Mouse (Mus musculus) heart, postnatal 0 days (tissue): ENCODE data around the gene Trex1. TPM values are rescaled to one million over a fixed set of nuclear protein-coding genes. Genes with fewer than 3 reads are reported as not detected.

Source experiments
- ATAC-seq: fragments of 200-750 bp; cut with Nextera tagmentation; 2 replicates; pipeline ENCODE4 v1.8.0; 2017; ENCODE audit warnings: low read depth, moderate number of reproducible peaks, moderate library complexity; ENCODE audit not compliant: insufficient read depth
- DNase-seq: peaks from one replicate; pipeline ENCODE4 v3.0.0-alpha.2; 2016; ENCODE audit warnings: low spot score
- H3K27ac ChIP-seq: fragments of 300-500 bp; sonication (generic); 2 replicates; pipeline ENCODE4 v1.5.1; 2014; ENCODE audit warnings: low read depth, mild to moderate bottlenecking
- H3K27me3 ChIP-seq: fragments of 300-500 bp; sonication (generic); 2 replicates; pipeline ENCODE4 v1.6.1; 2014; ENCODE audit warnings: low read length, mixed read lengths; ENCODE audit not compliant: control insufficient read depth, insufficient read depth
- H3K36me3 ChIP-seq: fragments of 300-500 bp; sonication (generic); replicated peaks from 2 replicates; pipeline ENCODE4 v1.6.1; 2014; ENCODE audit warnings: low read length, mixed read lengths; ENCODE audit not compliant: control insufficient read depth, insufficient read depth
- H3K4me1 ChIP-seq: fragments of 300-500 bp; sonication (generic); 2 replicates; pipeline ENCODE4 v1.6.1; 2014; ENCODE audit warnings: antibody characterized with exemption; ENCODE audit not compliant: control insufficient read depth, insufficient read depth
- H3K4me2 ChIP-seq: fragments of 300-500 bp; sonication (generic); 2 replicates; pipeline ENCODE4 v1.6.1; 2014; ENCODE audit warnings: low read depth, mild to moderate bottlenecking, low read length, moderate library complexity
- H3K4me3 ChIP-seq: fragments of 300-500 bp; sonication (generic); 2 replicates; pipeline ENCODE4 v1.5.1; 2014; ENCODE audit warnings: low read depth, low read length
- H3K9ac ChIP-seq: fragments of 300-500 bp; sonication (generic); replicated peaks from 2 replicates; pipeline ENCODE4 v1.6.1; 2014; ENCODE audit warnings: low read depth, low read length, mixed read lengths
- H3K9me3 ChIP-seq: fragments of 300-500 bp; sonication (generic); replicated peaks from 2 replicates; pipeline ENCODE4 v1.6.1; 2016; ENCODE audit warnings: low read length; ENCODE audit not compliant: control insufficient read depth
- CTCF ChIP-seq: IDR thresholded peaks from 2 replicates; pipeline ENCODE4 v1.5.1; 2016; ENCODE audit warnings: antibody characterized with exemption, control low read depth, low read depth
- EP300 ChIP-seq: IDR thresholded peaks from 2 replicates; pipeline ENCODE4 v1.6.1; 2016; ENCODE audit warnings: antibody characterized with exemption, low read depth
- WGBS: fragments of 180-500 bp; shearing (Covaris S2); extraction: QIAGEN DNeasy Blood & Tissue Kit; methylation state at CpG from one replicate; pipeline ENCODE4 v1.1.7; 2014; 5-methylcytosine and 5-hydroxymethylcytosine counted together
- polyA plus RNA-seq: library from polyadenylated mRNA; unstranded; fragments of >200 nt; fragmentation: Nextera tagmentation; extraction: Ambion mirVana; gene quantifications from 2 replicates; pipeline ENCODE4 v1.2.1, GENCODE M21; 2015
- total RNA-seq: library from RNA; depleted of rRNA; stranded (reverse); fragments of >200 nt; gene quantifications from 2 replicates; pipeline ENCODE4 v1.2.3, GENCODE M21; 2014; ENCODE audit warnings: low replicate concordance

Trex1 gene
- total and polyA plus RNA-seq, 2 experiments from 2014 or later: 14.6 to 44.2 TPM

- Histone ChIP-seq H3K27me3 (no peaks in the 10 kb centered on the region), H3K27ac (no peak overlapping the region; the same call in 1 of the 2 replicates), H3K9me3 (no peaks in the 10 kb centered on the region), H3K9ac (no peak overlapping the region), H3K36me3 (no peaks in the 10 kb centered on the region), H3K4me3 (peak overlapping the region; percentile 73), H3K4me1 (peaks cover 24% of the 10 kb centered on the region), H3K4me2 (peak overlapping the region; percentile 78)
- ATAC-seq (no peak), DNase-seq (no peak)
- WGBS: 64% methylated on average over 4 of the region's 4 CpGs
- TF ChIP-seq EP300 (no peak), CTCF (no peak)
Measured at GRCm38 (mm10) chr9:109039681-109040080, 19.9 kb downstream of the Trex1 start.

GRCm38 (mm10) chr9:109038901-109039364, 20.6 kb downstream of the Trex1 start:
- Histone ChIP-seq H3K4me2 (peak overlapping the region; percentile 78), H3K4me1 (peaks cover 24% of the 10 kb centered on the region), H3K36me3 (no peaks in the 10 kb centered on the region), H3K9me3 (no peaks in the 10 kb centered on the region), H3K4me3 (peak overlapping the region; percentile 73), H3K9ac (peak overlapping the region; percentile 74), H3K27ac (peak overlapping the region; percentile 92), H3K27me3 (no peaks in the 10 kb centered on the region)
- WGBS: 17% methylated on average over 8 of the region's 8 CpGs
- ATAC-seq (peak; percentile 76), DNase-seq (peak; percentile 61)
- no peak for TF ChIP-seq EP300
- no peak for TF ChIP-seq CTCF

GRCm38 (mm10) chr9:109038086-109038895, 21.2 kb downstream of the Trex1 start, which contains the start of gene Shisa5:
Shisa5 (plus strand) TSS chr9:109038565.
- Histone ChIP-seq H3K27me3 (no peaks in the 10 kb centered on the region), H3K9ac (peak within 1 kb of the TSS; percentile 74), H3K27ac (peak within 1 kb of the TSS; percentile 92), H3K4me2 (peak within 1 kb of the TSS; percentile 78), H3K36me3 (no peaks in the 10 kb centered on the region), H3K9me3 (no peaks in the 10 kb centered on the region), H3K4me3 (peak within 1 kb of the TSS; percentile 73), H3K4me1 (peaks cover 24% of the 10 kb centered on the region)
- under 1% methylated on average over 40 of the region's 40 CpGs for WGBS
- ATAC-seq: peak; percentile 85
- peak; percentile 71 for DNase-seq
- TF ChIP-seq EP300 (peak; percentile 53; the same call in 1 of the 2 replicates), CTCF (no peak)

- Histone ChIP-seq H3K4me1 (no peaks in the 10 kb centered on the region), H3K4me3 (no peak overlapping the region), H3K4me2 (no peak overlapping the region), H3K27ac (no peak overlapping the region), H3K9me3 (no peaks in the 10 kb centered on the region), H3K27me3 (no peaks in the 10 kb centered on the region), H3K36me3 (no peaks in the 10 kb centered on the region), H3K9ac (no peak overlapping the region)
- 75% methylated on average over 6 of the region's 6 CpGs for WGBS
- no peak for ATAC-seq
- TF ChIP-seq EP300 (no peak), CTCF (no peak)
- no peak for DNase-seq
Measured at GRCm38 (mm10) chr9:109032435-109032834, 27.1 kb downstream of the Trex1 start.

- Histone ChIP-seq H3K4me1 (no peaks in the 10 kb centered on the region), H3K4me3 (no peak overlapping the region), H3K4me2 (no peak overlapping the region), H3K27me3 (no peaks in the 10 kb centered on the region), H3K9me3 (no peaks in the 10 kb centered on the region), H3K36me3 (no peaks in the 10 kb centered on the region), H3K9ac (no peak overlapping the region), H3K27ac (no peak overlapping the region)
- no peak for ATAC-seq
- DNase-seq: no peak
- TF ChIP-seq CTCF (no peak), EP300 (no peak)
- 76% methylated on average over 8 of the region's 8 CpGs for WGBS
Measured at GRCm38 (mm10) chr9:109031686-109032085, 27.8 kb downstream of the Trex1 start.
